Mouse (Mus musculus) kidney, adult 2 months (tissue): Measurements from ENCODE around the gene Ccdc63. TPM values are rescaled to one million over a fixed set of nuclear protein-coding genes. Genes with fewer than 3 reads are reported as not detected.
A peak's percentile ranks its signal among the peaks of the same experiment; 100 is the strongest.

Experiments
- DNase-seq: peaks from one replicate; pipeline ENCODE4 v3.0.0; 2021
- H3K27ac ChIP-seq: fragments of 200-500 bp; 2 replicates; pipeline ENCODE4 v1.5.1; 2012; ENCODE audit warnings: low read depth, low read length, control low read depth, inconsistent platforms; ENCODE audit not compliant: insufficient read depth
- H3K27me3 ChIP-seq: fragments of 200-500 bp; replicated peaks from 2 replicates; pipeline ENCODE4 v1.6.1; 2012; ENCODE audit warnings: mild to moderate bottlenecking, moderate library complexity, low read length, inconsistent platforms; ENCODE audit not compliant: control insufficient read depth, insufficient read depth
- H3K36me3 ChIP-seq: fragments of 200-500 bp; 2 replicates; pipeline ENCODE4 v1.6.1; 2012; ENCODE audit warnings: mild to moderate bottlenecking, moderate library complexity, low read length, inconsistent platforms; ENCODE audit not compliant: control insufficient read depth, insufficient read depth
- H3K4me1 ChIP-seq: fragments of 200-500 bp; 2 replicates; pipeline ENCODE4 v1.6.1; 2011; ENCODE audit warnings: low read length; ENCODE audit not compliant: control insufficient read depth, insufficient read depth
- H3K4me3 ChIP-seq: fragments of 200-500 bp; 2 replicates; pipeline ENCODE4 v1.5.1; 2011; ENCODE audit warnings: mild to moderate bottlenecking, low read depth, low read length, control low read depth; ENCODE audit not compliant: insufficient read depth
- CTCF ChIP-seq: fragments of 200-500 bp; conservative IDR thresholded peaks from 2 replicates; pipeline ENCODE4 v1.5.1; 2011; ENCODE audit warnings: low read depth, mild to moderate bottlenecking, control low read depth, low read length, moderate library complexity, mixed read lengths; ENCODE audit not compliant: insufficient read depth, insufficient read length
- POLR2A ChIP-seq: fragments of 200-500 bp; IDR thresholded peaks from one replicate; pipeline ENCODE4 v1.6.1; 2011; ENCODE audit warnings: low read depth, low read length, control low read depth
- WGBS: fragments of 180-500 bp; shearing (Covaris S2); methylation state at CpG from one replicate; pipeline ENCODE4 v1.1.7; 2018; 5-methylcytosine and 5-hydroxymethylcytosine counted together
- polyA plus RNA-seq: library from polyadenylated mRNA; depleted of rRNA; stranded (reverse); fragments of >200 nt; gene quantifications from 2 replicates; pipeline ENCODE4 v1.2.3, GENCODE M21; 2012

Ccdc63 gene
- polyA plus RNA-seq, 1 experiment, result 0.09 TPM

- TF ChIP-seq POLR2A, result no peak
- no peak for TF ChIP-seq CTCF
- Histone ChIP-seq H3K27ac (no peak overlapping the region), H3K4me3 (no peak overlapping the region), H3K4me1 (no peaks in the 10 kb centered on the region), H3K27me3 (no peaks in the 10 kb centered on the region), H3K36me3 (no peaks in the 10 kb centered on the region)
- no peak for DNase-seq
- WGBS, result 90% methylated on average over 10 of the region's 10 CpGs
Measured at GRCm38 (mm10) chr5:122094439-122094838, 46.2 kb downstream of the Ccdc63 start.

- no peak for DNase-seq
- H3K27me3 ChIP-seq, result no peaks in the 10 kb centered on the region
- TF ChIP-seq POLR2A (no peak), CTCF (no peak)
- WGBS, result 65% methylated on average over 14 of the region's 14 CpGs
- H3K36me3 ChIP-seq, result no peaks in the 10 kb centered on the region
- H3K27ac ChIP-seq, result no peak overlapping the region
- no peaks in the 10 kb centered on the region for H3K4me1 ChIP-seq
- H3K4me3 ChIP-seq, result no peak overlapping the region
Measured at GRCm38 (mm10) chr5:122093734-122094133, 46.9 kb downstream of the Ccdc63 start.

- Histone ChIP-seq H3K36me3 (no peaks in the 10 kb centered on the region), H3K4me3 (no peak overlapping the region), H3K27me3 (no peaks in the 10 kb centered on the region), H3K27ac (no peak overlapping the region), H3K4me1 (no peaks in the 10 kb centered on the region)
- 60% methylated on average over 11 of the region's 11 CpGs for WGBS
- TF ChIP-seq POLR2A (no peak), CTCF (no peak)
- DNase-seq, result no peak
Measured at GRCm38 (mm10) chr5:122092794-122093193, 47.8 kb downstream of the Ccdc63 start.

DNA sequence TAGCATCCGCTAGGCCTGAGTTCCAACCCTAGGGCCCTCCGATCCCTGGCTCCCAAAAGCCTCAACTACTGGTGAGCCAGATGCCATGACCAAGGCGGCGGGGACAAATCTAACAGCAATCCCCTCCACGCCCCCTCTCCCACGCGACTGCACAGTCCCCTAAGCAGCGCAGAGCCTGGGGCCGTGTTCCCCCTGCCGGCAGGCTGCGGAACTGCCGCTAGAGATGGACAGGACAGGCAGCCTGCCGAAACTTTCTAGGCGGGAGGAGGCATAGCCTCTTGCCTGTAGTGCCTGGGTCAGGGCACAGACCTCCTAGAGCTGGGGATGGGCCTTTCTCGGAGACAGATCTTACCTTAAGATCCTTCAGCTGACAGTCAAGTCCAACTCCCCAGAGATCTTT is 49.6 kb downstream of the Ccdc63 start:
- H3K27me3 ChIP-seq, result no peaks in the 10 kb centered on the region
- H3K27ac ChIP-seq, result no peak overlapping the region
- TF ChIP-seq CTCF, result peak; percentile 68
- TF ChIP-seq POLR2A, result no peak
- DNase-seq, result peak; percentile 31
- no peak overlapping the region for H3K4me3 ChIP-seq
- H3K36me3 ChIP-seq, result no peaks in the 10 kb centered on the region
- 17% methylated on average over 15 of the region's 15 CpGs for WGBS
- no peaks in the 10 kb centered on the region for H3K4me1 ChIP-seq

DNA sequence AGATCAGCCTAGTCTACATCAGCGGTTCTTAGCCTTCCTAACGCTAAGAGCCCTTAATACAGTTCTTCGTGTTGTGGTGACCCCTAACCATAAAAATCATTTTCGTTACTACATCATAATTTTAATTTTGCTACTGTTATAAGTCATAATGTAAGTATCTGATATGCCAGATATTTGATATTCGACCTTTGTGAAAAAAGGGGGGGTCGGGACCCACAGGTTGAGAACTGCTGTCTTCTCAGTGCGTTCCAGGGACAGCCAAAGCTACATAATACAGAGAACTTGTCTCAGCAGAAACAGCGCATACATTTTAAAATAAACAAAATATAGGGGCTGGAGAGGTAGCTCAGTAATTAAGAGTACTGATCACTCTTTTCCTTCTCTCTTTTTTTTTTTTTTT is 51.0 kb downstream of the Ccdc63 start:
- H3K27ac ChIP-seq, result no peak overlapping the region
- DNase-seq, result no peak
- 87% methylated on average over 8 of the region's 8 CpGs for WGBS
- H3K27me3 ChIP-seq, result no peaks in the 10 kb centered on the region
- no peaks in the 10 kb centered on the region for H3K36me3 ChIP-seq
- TF ChIP-seq POLR2A (no peak), CTCF (no peak)
- no peak overlapping the region for H3K4me3 ChIP-seq
- no peaks in the 10 kb centered on the region for H3K4me1 ChIP-seq

GRCm38 (mm10) chr5:122088917-122089316 is 51.7 kb downstream of the Ccdc63 start:
- Histone ChIP-seq H3K27ac (no peak overlapping the region), H3K27me3 (no peaks in the 10 kb centered on the region), H3K4me1 (no peaks in the 10 kb centered on the region), H3K36me3 (no peaks in the 10 kb centered on the region), H3K4me3 (no peak overlapping the region)
- TF ChIP-seq POLR2A (no peak), CTCF (peak; percentile 97)
- peak; percentile 81 for DNase-seq
- 1% methylated on average over 5 of the region's 5 CpGs for WGBS

DNA sequence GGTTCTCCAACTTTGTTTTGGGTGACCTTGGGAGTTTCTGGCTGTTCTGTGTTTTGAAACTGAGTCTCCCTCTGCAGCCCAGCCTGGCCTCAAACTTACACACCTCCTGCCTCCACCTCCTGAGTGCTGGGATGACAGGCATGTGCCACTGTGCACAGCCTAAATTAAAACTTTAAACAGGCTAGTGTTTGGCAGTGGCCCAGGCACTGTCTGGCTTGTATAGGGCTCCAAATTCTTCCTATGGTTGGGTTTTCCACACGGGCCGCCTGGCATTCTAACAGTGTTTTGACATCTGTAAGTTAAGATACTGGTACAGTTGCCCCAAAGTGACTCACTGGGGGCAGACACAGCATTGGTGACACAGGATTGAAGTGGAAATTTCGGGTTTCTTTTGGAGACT is 54.5 kb downstream of the Ccdc63 start:
- Histone ChIP-seq H3K27me3 (no peaks in the 10 kb centered on the region), H3K4me3 (no peak overlapping the region), H3K27ac (no peak overlapping the region), H3K4me1 (no peaks in the 10 kb centered on the region), H3K36me3 (no peaks in the 10 kb centered on the region)
- TF ChIP-seq CTCF, result no peak
- TF ChIP-seq POLR2A, result no peak
- WGBS, result 77% methylated on average over 3 of the region's 3 CpGs
- DNase-seq, result no peak

GRCm38 (mm10) chr5:122085291-122085690 is 55.3 kb downstream of the Ccdc63 start:
- Histone ChIP-seq H3K4me1 (no peaks in the 10 kb centered on the region), H3K27me3 (no peaks in the 10 kb centered on the region), H3K36me3 (no peaks in the 10 kb centered on the region), H3K4me3 (no peak overlapping the region), H3K27ac (no peak overlapping the region)
- TF ChIP-seq CTCF, result no peak
- no peak for TF ChIP-seq POLR2A
- no peak for DNase-seq
- 77% methylated on average over 7 of the region's 7 CpGs for WGBS
